Mouse (Mus musculus) midbrain, embryonic 14.5 days (tissue): Measurements from ENCODE around the gene Pate2. TPM values are rescaled to one million over a fixed set of nuclear protein-coding genes. Genes with fewer than 3 reads are reported as not detected.

Source experiments
- ATAC-seq: fragments of 200-750 bp; cut with Nextera tagmentation; 2 replicates; pipeline ENCODE4 v1.8.0; 2017; ENCODE audit warnings: moderate number of reproducible peaks, moderate library complexity; ENCODE audit not compliant: low FRiP score, low TSS enrichment
- DNase-seq: peaks from one replicate; pipeline ENCODE4 v3.0.0-alpha.2; 2015
- H3K27ac ChIP-seq: fragments of 300-500 bp; sonication (generic); replicated peaks from 2 replicates; pipeline ENCODE4 v1.5.1; 2014; ENCODE audit warnings: mild to moderate bottlenecking, low read depth, low read length, moderate library complexity
- H3K27me3 ChIP-seq: fragments of 300-500 bp; sonication (generic); 2 replicates; pipeline ENCODE4 v1.6.1; 2014; ENCODE audit warnings: low read length, control low read depth, mixed read lengths; ENCODE audit not compliant: control insufficient read depth, insufficient read depth
- H3K36me3 ChIP-seq: fragments of 300-500 bp; sonication (generic); 2 replicates; pipeline ENCODE4 v1.6.1; 2014; ENCODE audit warnings: low read length, control low read depth; ENCODE audit not compliant: control insufficient read depth, insufficient read depth
- H3K4me1 ChIP-seq: fragments of 300-500 bp; sonication (generic); 2 replicates; pipeline ENCODE4 v1.6.1; 2014; ENCODE audit warnings: mild to moderate bottlenecking, antibody characterized with exemption, low read length, control low read depth; ENCODE audit not compliant: control insufficient read depth, insufficient read depth
- H3K4me2 ChIP-seq: fragments of 300-500 bp; sonication (generic); 2 replicates; pipeline ENCODE4 v1.6.1; 2014; ENCODE audit warnings: mild to moderate bottlenecking, low read length, moderate library complexity
- H3K4me3 ChIP-seq: fragments of 300-500 bp; sonication (generic); replicated peaks from 2 replicates; pipeline ENCODE4 v1.5.1; 2014; ENCODE audit warnings: low read depth, low read length
- H3K9ac ChIP-seq: fragments of 300-500 bp; sonication (generic); replicated peaks from 2 replicates; pipeline ENCODE4 v1.6.1; 2014; ENCODE audit warnings: mild to moderate bottlenecking, low read length, moderate library complexity
- H3K9me3 ChIP-seq: fragments of 300-500 bp; sonication (generic); 2 replicates; pipeline ENCODE4 v1.6.1; 2016; ENCODE audit warnings: low read length, control low read depth, mixed read lengths; ENCODE audit not compliant: control insufficient read depth
- WGBS: fragments of 180-500 bp; shearing (Covaris S2); extraction: QIAGEN DNeasy Blood & Tissue Kit; methylation state at CpG from one replicate; pipeline ENCODE4 v1.1.7; 2014; 5-methylcytosine and 5-hydroxymethylcytosine counted together
- polyA plus RNA-seq: library from polyadenylated mRNA; unstranded; fragments of >200 nt; fragmentation: Nextera tagmentation; extraction: Ambion mirVana; gene quantifications from 2 replicates; pipeline ENCODE4 v1.2.1, GENCODE M21; 2014

Pate2 gene
- 0.62 and 0.74 TPM in 2 replicates for polyA plus RNA-seq

GRCm38 (mm10) chr9:35569571-35570534 is at the start of gene Pate2, which contains the start of gene Hyls1:
Pate2 (plus strand) TSS chr9:35570284.
Hyls1 (minus strand) TSS chr9:35570398.
- Histone ChIP-seq H3K9me3 (no peaks in the 10 kb centered on the region), H3K9ac (peak within 1 kb of the TSS; percentile 78), H3K27ac (peak within 1 kb of the TSS; percentile 90), H3K4me1 (peaks cover 9% of the 10 kb centered on the region; the same call in 1 of the 2 replicates), H3K4me2 (peak within 1 kb of the TSS; percentile 77), H3K27me3 (no peaks in the 10 kb centered on the region), H3K36me3 (peaks cover 32% of the 10 kb centered on the region), H3K4me3 (peak within 1 kb of the TSS; percentile 81)
- under 1% methylated on average over 86 of the region's 86 CpGs for WGBS
- DNase-seq: peak; percentile 99
- peak; percentile 98 for ATAC-seq

GRCm38 (mm10) chr9:35520631-35521348 is 49.3 kb upstream of the Pate2 start:
- H3K4me2 ChIP-seq: no peak overlapping the region
- H3K27ac ChIP-seq: no peak overlapping the region
- no peak overlapping the region for H3K9ac ChIP-seq
- no peaks in the 10 kb centered on the region for H3K9me3 ChIP-seq
- no peaks in the 10 kb centered on the region for H3K27me3 ChIP-seq
- no peaks in the 10 kb centered on the region for H3K36me3 ChIP-seq
- DNase-seq: no peak
- no peak overlapping the region for H3K4me3 ChIP-seq
- 88% methylated on average over 6 of the region's 6 CpGs for WGBS
- H3K4me1 ChIP-seq: peaks cover 10% of the 10 kb centered on the region
- ATAC-seq: no peak

- H3K36me3 ChIP-seq: no peaks in the 10 kb centered on the region
- no peak overlapping the region for H3K4me3 ChIP-seq
- H3K9ac ChIP-seq: no peak overlapping the region
- ATAC-seq: no peak
- H3K9me3 ChIP-seq: no peaks in the 10 kb centered on the region
- no peak overlapping the region for H3K4me2 ChIP-seq
- no peaks in the 10 kb centered on the region for H3K27me3 ChIP-seq
- DNase-seq: no peak
- no peak overlapping the region for H3K27ac ChIP-seq
- H3K4me1 ChIP-seq: peaks cover 10% of the 10 kb centered on the region
- 74% methylated on average over 2 of the region's 2 CpGs for WGBS
Measured at GRCm38 (mm10) chr9:35522241-35522640, 47.8 kb upstream of the Pate2 start.

GRCm38 (mm10) chr9:35522821-35523515 is 47.1 kb upstream of the Pate2 start:
- ATAC-seq: no peak
- WGBS: 68% methylated on average over 1 of the region's 1 CpGs
- H3K27me3 ChIP-seq: no peaks in the 10 kb centered on the region

GRCm38 (mm10) chr9:35523541-35523940 is 46.5 kb upstream of the Pate2 start:
- H3K4me2 ChIP-seq: no peak overlapping the region
- H3K4me1 ChIP-seq: peaks cover 10% of the 10 kb centered on the region
- H3K27ac ChIP-seq: no peak overlapping the region
- WGBS: 9% methylated on average over 5 of the region's 5 CpGs
- peak; percentile 72 for DNase-seq
- H3K9me3 ChIP-seq: no peaks in the 10 kb centered on the region
- H3K36me3 ChIP-seq: no peaks in the 10 kb centered on the region
- peak; percentile 24; the same call in 1 of the 2 replicates for ATAC-seq
- H3K9ac ChIP-seq: no peak overlapping the region
- H3K27me3 ChIP-seq: no peaks in the 10 kb centered on the region
- no peak overlapping the region for H3K4me3 ChIP-seq

More at GRCm38 (mm10) chr9:35522821-35523515, 47.1 kb upstream of the Pate2 start:
- Histone ChIP-seq H3K4me1 (peaks cover 10% of the 10 kb centered on the region), H3K9me3 (no peaks in the 10 kb centered on the region), H3K27ac (no peak overlapping the region), H3K4me3 (no peak overlapping the region), H3K9ac (no peak overlapping the region), H3K4me2 (no peak overlapping the region), H3K36me3 (no peaks in the 10 kb centered on the region)
- DNase-seq: no peak

- no peak overlapping the region for H3K9ac ChIP-seq
- no peaks in the 10 kb centered on the region for H3K9me3 ChIP-seq
- H3K27ac ChIP-seq: no peak overlapping the region
- DNase-seq: peak; percentile 85
- H3K4me3 ChIP-seq: no peak overlapping the region
- no peaks in the 10 kb centered on the region for H3K27me3 ChIP-seq
- H3K4me2 ChIP-seq: no peak overlapping the region
- H3K4me1 ChIP-seq: peaks cover 10% of the 10 kb centered on the region
- WGBS: 13% methylated on average over 7 of the region's 7 CpGs
- H3K36me3 ChIP-seq: no peaks in the 10 kb centered on the region
- ATAC-seq: peak; percentile 67
Measured at GRCm38 (mm10) chr9:35523941-35524411, 46.1 kb upstream of the Pate2 start.

- ATAC-seq (no peak), DNase-seq (no peak)
- Histone ChIP-seq H3K27ac (no peak overlapping the region), H3K4me2 (no peak overlapping the region), H3K9ac (no peak overlapping the region), H3K27me3 (no peaks in the 10 kb centered on the region), H3K9me3 (no peaks in the 10 kb centered on the region), H3K4me3 (no peak overlapping the region), H3K36me3 (no peaks in the 10 kb centered on the region), H3K4me1 (peaks cover 2% of the 10 kb centered on the region; the same call in 1 of the 2 replicates)
- 70% methylated on average over 3 of the region's 3 CpGs for WGBS
Measured at GRCm38 (mm10) chr9:35529141-35529540, 40.9 kb upstream of the Pate2 start.

GRCm38 (mm10) chr9:35529796-35530195 is 40.3 kb upstream of the Pate2 start:
- Histone ChIP-seq H3K27me3 (no peaks in the 10 kb centered on the region), H3K9me3 (no peaks in the 10 kb centered on the region), H3K9ac (no peak overlapping the region), H3K4me1 (no peaks in the 10 kb centered on the region), H3K27ac (no peak overlapping the region), H3K36me3 (no peaks in the 10 kb centered on the region), H3K4me2 (no peak overlapping the region), H3K4me3 (no peak overlapping the region)
- 34% methylated on average over 1 of the region's 1 CpGs for WGBS
- no peak for DNase-seq
- ATAC-seq: no peak
